Mouse (Mus musculus) forelimb bud, embryonic 11.5 days (tissue): ENCODE results near the gene Arhgap35.
"Not testable (repeated sequence)": the region's sequence is repeated elsewhere in the genome, so short reads cannot be mapped to it uniquely, and the experiment has no call there.

Experiments used
- DNase-seq: peaks from one replicate; pipeline ENCODE4 v3.0.0-alpha.2; 2012; ENCODE audit warnings: low read depth, low spot score

The Arhgap35 gene

GRCm38 (mm10) chr7:16614888-16615715 is at the start of gene Arhgap35:
TSS of gene Arhgap35 (minus strand) at chr7:16614993.
- peak; percentile 99 for DNase-seq

GRCm38 (mm10) chr7:16644260-16644659 is 29.5 kb upstream of the Arhgap35 start:
- no peak for DNase-seq

- not testable (repeated sequence) for DNase-seq
These were observed 28.3 kb upstream of the Arhgap35 start for GRCm38 (mm10) chr7:16643106-16643505.

GRCm38 (mm10) chr7:16639028-16639427 is 24.2 kb upstream of the Arhgap35 start:
- DNase-seq = no peak

GRCm38 (mm10) chr7:16635116-16635515 is 20.3 kb upstream of the Arhgap35 start:
- no peak for DNase-seq

- DNase-seq = not testable (repeated sequence)
These were observed 19.1 kb upstream of the Arhgap35 start for GRCm38 (mm10) chr7:16633913-16634312.

GRCm38 (mm10) chr7:16631932-16632331 is 17.1 kb upstream of the Arhgap35 start:
- no peak for DNase-seq

- DNase-seq = no peak
These were observed 16.2 kb upstream of the Arhgap35 start for GRCm38 (mm10) chr7:16631025-16631424.

- DNase-seq = peak; percentile 70
These were observed 15.0 kb upstream of the Arhgap35 start for GRCm38 (mm10) chr7:16629598-16630296.

- DNase-seq = peak; percentile 80
These were observed 13.4 kb upstream of the Arhgap35 start for GRCm38 (mm10) chr7:16628096-16628771.

- no peak for DNase-seq
These were observed 8.9 kb upstream of the Arhgap35 start for GRCm38 (mm10) chr7:16623687-16624086.

GRCm38 (mm10) chr7:16623131-16623530 is 8.3 kb upstream of the Arhgap35 start:
- no peak for DNase-seq

- DNase-seq = no peak
These were observed 6.4 kb upstream of the Arhgap35 start for GRCm38 (mm10) chr7:16621066-16621622.

- peak; percentile 27 for DNase-seq
These were observed 3.9 kb upstream of the Arhgap35 start for GRCm38 (mm10) chr7:16618661-16619211.

- DNase-seq = peak; percentile 64
These were observed 2.3 kb upstream of the Arhgap35 start for GRCm38 (mm10) chr7:16617045-16617444.

- DNase-seq = peak; percentile 25
These were observed 464 bp downstream of the Arhgap35 start for GRCm38 (mm10) chr7:16614171-16614887.

GRCm38 (mm10) chr7:16613461-16614170 is 1.2 kb downstream of the Arhgap35 start:
- no peak for DNase-seq

- DNase-seq = no peak
These were observed 4.4 kb downstream of the Arhgap35 start for GRCm38 (mm10) chr7:16610345-16610744.

GRCm38 (mm10) chr7:16608961-16609360 is 5.8 kb downstream of the Arhgap35 start:
- DNase-seq = no peak

- DNase-seq = no peak
These were observed 6.7 kb downstream of the Arhgap35 start for GRCm38 (mm10) chr7:16608046-16608445.
